Mouse (Mus musculus): ENCODE results near the gene Myo1d. TPM values are rescaled to one million over a fixed set of nuclear protein-coding genes. Genes with fewer than 3 reads are reported as not detected.

Gene Myo1d
- polyA plus RNA-seq, 1 experiment from 2014 or later = 30.5 TPM

DNA sequence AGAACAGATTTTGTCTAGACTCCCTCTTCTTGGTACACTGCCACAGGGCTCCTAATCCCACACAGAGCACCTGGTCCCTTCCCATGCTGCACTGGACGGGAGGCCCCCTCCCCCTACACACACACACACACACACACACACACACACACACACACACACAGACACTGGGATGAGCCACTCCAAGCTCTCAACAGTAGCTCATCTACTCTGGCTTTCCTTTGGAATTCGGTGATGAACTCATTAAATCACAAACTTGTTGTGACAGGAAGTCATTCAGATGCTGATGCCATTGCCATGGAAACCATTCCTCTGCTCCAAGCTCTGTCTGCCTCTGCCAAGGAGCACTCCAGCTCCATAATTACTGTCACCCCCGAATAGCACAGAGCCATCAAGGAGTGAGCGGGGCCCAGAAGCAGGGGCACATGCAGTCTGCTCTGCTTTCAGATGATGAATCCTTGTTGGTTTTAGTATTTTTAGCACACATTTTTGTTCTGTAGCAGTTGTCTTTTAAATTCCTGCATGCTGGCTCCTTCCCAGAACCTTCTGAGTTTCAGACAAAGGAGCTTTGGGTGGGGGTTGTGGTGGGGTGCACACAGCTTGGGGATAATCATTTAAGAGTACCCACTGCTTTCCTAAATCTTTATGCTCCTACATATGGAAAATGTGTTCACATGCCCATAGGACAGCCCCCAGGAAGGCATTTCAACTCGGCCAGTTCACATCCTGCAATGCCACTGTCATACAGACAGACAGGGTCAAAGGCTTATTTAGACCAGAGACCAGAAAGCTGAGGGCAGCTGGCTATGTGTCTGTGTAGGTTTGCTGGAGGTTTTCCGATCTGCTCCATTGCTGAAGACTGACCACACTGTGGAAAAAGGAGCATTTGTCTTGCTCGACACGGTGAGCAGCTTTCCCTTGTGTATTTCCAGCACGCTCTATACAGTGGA is 261.1 kb downstream of the Myo1d start:
- Histone ChIP-seq H3K27me3 (replicated peaks) (no peaks in the 10 kb centered on the region), H3K4me3 (replicated peaks) (no peak overlapping the region), H3K4me2 (no peak overlapping the region), H3K9me3 (no peaks in the 10 kb centered on the region), H3K9ac (no peak overlapping the region), H3K4me1 (no peaks in the 10 kb centered on the region; the same call in 1 of the 2 replicates), H3K36me3 (no peaks in the 10 kb centered on the region), H3K27ac (no peak overlapping the region)
- WGBS = 39% methylated on average over 9 of the region's 9 CpGs
- no peak for ATAC-seq (ENCODE audit: insufficient read depth, low FRiP score, low read depth)

DNA sequence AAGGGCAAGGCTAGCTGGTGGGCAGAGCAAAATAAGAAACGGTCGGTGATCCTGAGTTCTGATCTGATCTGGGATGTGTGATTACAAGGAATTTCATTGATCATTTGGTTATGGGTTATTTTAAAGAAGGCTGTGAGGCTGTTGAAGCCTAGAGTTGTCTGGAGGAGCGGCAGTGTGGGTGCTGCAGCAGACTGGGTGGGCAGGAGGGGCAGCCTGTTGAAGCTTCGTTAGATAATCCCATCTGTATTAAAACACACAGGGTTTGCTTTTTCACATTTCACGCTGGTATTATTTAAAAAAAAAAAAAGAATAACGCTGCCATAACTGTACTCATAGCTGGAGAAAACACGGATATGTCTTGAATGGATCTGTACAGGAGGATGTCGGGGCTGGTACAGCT is 263.9 kb downstream of the Myo1d start:
- 74% methylated on average over 8 of the region's 8 CpGs for WGBS
- no peak for ATAC-seq (ENCODE audit: insufficient read depth, low FRiP score, low read depth)
- H3K4me3 ChIP-seq (replicated peaks) = no peak overlapping the region
- no peak overlapping the region for H3K27ac ChIP-seq
- no peak overlapping the region for H3K4me2 ChIP-seq
- peaks cover 6% of the 10 kb centered on the region; the same call in 1 of the 2 replicates for H3K4me1 ChIP-seq
- H3K36me3 ChIP-seq = no peaks in the 10 kb centered on the region
- H3K27me3 ChIP-seq (replicated peaks) = no peaks in the 10 kb centered on the region
- no peaks in the 10 kb centered on the region for H3K9me3 ChIP-seq
- H3K9ac ChIP-seq = no peak overlapping the region

DNA sequence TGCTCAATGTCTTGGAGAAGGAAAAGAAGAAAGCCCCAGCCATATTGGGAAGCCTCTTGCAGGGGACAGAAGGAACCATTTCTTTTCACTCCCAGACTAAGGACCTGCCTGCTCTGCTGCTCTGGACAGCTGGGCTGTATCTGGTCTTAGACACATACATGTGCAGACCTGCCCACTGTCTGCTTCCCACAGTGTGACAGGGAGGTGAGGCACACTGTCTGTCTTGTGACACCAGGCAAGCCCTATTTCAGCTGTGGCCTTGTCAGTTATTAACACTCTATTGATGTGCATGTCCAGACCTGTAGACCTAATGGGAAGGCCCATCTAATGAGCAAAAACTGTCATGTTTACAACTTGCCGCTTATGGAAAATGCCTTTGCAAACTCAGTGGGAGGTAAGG is 264.5 kb downstream of the Myo1d start:
- no peaks in the 10 kb centered on the region for H3K27me3 ChIP-seq (replicated peaks)
- H3K9ac ChIP-seq = no peak overlapping the region
- no peak for ATAC-seq (ENCODE audit: insufficient read depth, low FRiP score, low read depth)
- no peak overlapping the region for H3K4me2 ChIP-seq
- peaks cover 6% of the 10 kb centered on the region; the same call in 1 of the 2 replicates for H3K4me1 ChIP-seq
- WGBS = 34% methylated on average over 1 of the region's 1 CpGs
- no peaks in the 10 kb centered on the region for H3K36me3 ChIP-seq
- H3K4me3 ChIP-seq (replicated peaks) = no peak overlapping the region
- no peaks in the 10 kb centered on the region for H3K9me3 ChIP-seq
- H3K27ac ChIP-seq = no peak overlapping the region

DNA sequence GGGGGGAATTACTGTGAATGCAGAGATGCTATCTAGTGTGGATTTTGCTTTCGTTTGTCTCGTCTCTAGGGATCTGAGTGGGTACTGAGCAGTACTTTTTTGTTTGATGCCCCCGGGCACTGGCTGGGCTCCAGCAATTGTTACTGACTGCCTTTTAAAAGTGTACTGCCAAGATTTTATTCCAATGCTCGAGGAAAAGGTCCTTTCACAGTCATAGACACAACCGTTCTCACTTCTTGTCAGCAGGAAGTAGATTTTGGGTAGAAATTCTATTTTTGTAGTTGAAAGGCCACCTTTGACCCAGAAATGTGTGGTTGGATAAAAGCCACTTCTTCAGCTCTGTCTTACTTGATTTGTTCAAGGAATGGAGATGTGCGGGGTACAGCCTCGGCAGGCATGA is 266.0 kb downstream of the Myo1d start:
- no peak overlapping the region for H3K4me2 ChIP-seq
- no peaks in the 10 kb centered on the region for H3K27me3 ChIP-seq (replicated peaks)
- no peak for ATAC-seq (ENCODE audit: insufficient read depth, low FRiP score, low read depth)
- peaks cover 9% of the 10 kb centered on the region for H3K4me1 ChIP-seq
- no peak overlapping the region for H3K27ac ChIP-seq
- H3K9me3 ChIP-seq = no peaks in the 10 kb centered on the region
- 57% methylated on average over 7 of the region's 7 CpGs for WGBS
- H3K4me3 ChIP-seq (replicated peaks) = no peak overlapping the region
- H3K36me3 ChIP-seq = no peaks in the 10 kb centered on the region
- H3K9ac ChIP-seq = no peak overlapping the region

DNA sequence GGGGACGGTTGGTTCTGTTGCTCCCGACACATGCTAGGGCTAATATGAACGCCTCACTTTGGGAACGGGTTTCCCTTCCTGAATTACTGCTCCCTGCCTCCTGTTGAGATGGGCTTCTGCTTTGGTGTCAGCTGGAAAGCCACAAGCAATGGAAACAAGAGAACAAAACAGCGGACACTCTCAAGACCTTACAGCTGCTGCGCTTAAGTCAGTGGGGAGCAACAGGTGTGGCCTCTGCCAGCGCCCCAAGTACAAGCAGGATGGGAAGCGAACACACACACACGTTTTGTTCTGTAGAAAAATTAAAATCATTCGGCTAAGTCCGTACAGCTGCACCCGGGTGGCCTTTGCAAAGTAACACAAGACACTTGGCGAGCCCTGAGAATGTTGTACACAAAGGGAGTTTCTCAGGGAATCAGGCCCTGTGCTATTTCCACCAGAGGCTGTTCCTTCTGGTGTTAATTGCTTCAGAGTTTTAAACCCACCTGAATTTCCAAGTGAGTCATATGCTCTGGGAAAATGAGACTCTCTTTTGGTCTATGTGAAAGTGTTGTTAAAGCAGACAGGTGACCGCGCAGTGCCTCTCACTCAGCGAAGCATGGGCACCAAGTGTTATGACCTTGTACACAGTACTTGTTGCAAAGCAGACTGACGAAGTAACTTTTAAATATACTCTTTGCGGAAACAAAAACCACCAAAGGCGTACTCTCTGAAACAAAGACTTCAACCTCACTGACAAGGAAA is 267.3 kb downstream of the Myo1d start:
- peaks cover 13% of the 10 kb centered on the region for H3K4me1 ChIP-seq
- no peak overlapping the region for H3K4me3 ChIP-seq (replicated peaks)
- no peak overlapping the region for H3K27ac ChIP-seq
- no peaks in the 10 kb centered on the region for H3K9me3 ChIP-seq
- H3K27me3 ChIP-seq (replicated peaks) = no peaks in the 10 kb centered on the region
- no peak overlapping the region for H3K9ac ChIP-seq
- H3K36me3 ChIP-seq = no peaks in the 10 kb centered on the region
- no peak overlapping the region for H3K4me2 ChIP-seq
- 65% methylated on average over 19 of the region's 19 CpGs for WGBS
- ATAC-seq (ENCODE audit: insufficient read depth, low FRiP score, low read depth) = no peak

DNA sequence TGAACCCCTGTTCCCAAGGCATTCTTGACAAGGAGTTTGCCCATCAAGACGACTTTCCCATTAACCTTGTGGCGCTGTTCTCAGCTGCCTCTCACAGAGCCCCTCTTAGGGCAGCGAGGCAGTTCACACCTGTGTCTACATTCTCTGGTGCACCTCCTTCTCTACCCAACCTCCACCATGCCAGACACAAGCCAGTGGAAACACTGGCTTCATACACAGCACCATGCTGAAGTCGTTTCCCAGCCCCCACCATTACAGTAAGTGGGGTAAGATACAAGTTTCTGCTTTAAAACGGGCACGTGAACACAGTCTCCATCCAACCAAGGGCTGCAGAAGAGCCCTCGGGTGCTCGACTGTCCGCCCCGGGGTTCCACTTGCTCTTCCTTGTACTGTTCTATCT is 269.7 kb downstream of the Myo1d start:
- Histone ChIP-seq H3K4me1 (peaks cover 13% of the 10 kb centered on the region; the same call in 1 of the 2 replicates), H3K4me2 (no peak overlapping the region), H3K4me3 (replicated peaks) (no peak overlapping the region), H3K9me3 (no peaks in the 10 kb centered on the region), H3K27me3 (replicated peaks) (no peaks in the 10 kb centered on the region), H3K9ac (no peak overlapping the region), H3K27ac (no peak overlapping the region), H3K36me3 (no peaks in the 10 kb centered on the region)
- WGBS = 84% methylated on average over 10 of the region's 10 CpGs
- ATAC-seq (ENCODE audit: insufficient read depth, low FRiP score, low read depth) = no peak

DNA sequence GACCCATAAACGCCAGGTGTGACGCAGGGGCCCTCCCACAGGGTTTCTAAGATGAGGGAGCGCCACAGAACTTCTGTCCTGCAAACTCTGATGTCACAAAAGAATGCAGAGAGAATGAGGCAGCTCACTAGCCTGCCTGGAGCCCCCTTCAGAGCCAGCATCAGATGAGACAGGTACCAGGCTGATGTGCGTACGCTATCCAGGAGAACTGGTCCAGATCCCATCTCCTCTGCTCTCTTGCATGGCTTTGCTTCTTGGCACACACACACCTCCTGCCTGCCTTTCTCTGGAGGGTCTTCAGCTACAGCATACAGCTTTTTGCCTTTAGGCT is 270.7 kb downstream of the Myo1d start:
- Histone ChIP-seq H3K4me2 (no peak overlapping the region), H3K9ac (no peak overlapping the region), H3K27ac (no peak overlapping the region), H3K4me3 (replicated peaks) (no peak overlapping the region), H3K9me3 (no peaks in the 10 kb centered on the region), H3K27me3 (replicated peaks) (no peaks in the 10 kb centered on the region), H3K4me1 (peaks cover 16% of the 10 kb centered on the region), H3K36me3 (no peaks in the 10 kb centered on the region)
- ATAC-seq (ENCODE audit: insufficient read depth, low FRiP score, low read depth) = no peak
- 67% methylated on average over 5 of the region's 5 CpGs for WGBS

DNA sequence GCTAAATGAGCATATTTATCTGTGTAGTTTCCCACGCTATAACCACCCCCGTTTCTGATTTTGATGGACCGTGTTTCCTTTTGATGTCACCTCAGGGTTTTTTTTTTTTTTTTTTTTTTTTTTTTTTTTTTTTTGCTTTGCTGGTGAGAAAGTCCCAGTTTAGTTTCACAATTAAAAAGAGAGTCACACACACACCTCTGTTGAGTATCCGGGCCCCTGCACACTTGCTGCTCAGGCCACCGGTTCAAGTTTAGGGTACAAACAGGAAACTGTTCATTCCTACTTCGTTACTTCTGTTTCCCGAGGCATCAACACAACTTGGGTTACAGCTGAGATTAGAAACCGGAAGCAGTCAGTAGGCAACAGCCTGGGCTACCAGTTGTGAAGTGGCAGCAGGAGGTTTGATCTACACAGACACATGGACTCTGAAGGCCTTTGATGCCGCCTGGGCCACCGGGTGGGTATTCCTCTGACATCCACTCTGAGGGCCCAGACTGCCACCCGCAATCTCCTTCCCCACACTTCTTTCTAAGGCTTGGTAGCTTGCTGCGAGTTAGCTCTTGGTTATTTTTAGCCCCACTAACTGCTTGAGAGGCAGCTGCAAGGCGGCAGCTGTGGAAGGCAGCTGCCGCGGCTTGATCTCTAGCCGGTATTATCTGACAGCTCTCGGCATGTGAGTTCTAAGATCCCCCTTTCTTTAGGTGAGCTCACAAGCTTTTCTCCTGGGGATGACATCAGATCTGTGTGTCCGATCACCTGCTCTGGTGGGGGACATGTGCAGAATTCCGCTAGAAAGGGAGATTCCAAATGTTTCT is 271.3 kb downstream of the Myo1d start:
- no peaks in the 10 kb centered on the region for H3K36me3 ChIP-seq
- H3K9ac ChIP-seq = no peak overlapping the region
- H3K9me3 ChIP-seq = no peaks in the 10 kb centered on the region
- H3K4me3 ChIP-seq (replicated peaks) = no peak overlapping the region
- 44% methylated on average over 19 of the region's 19 CpGs for WGBS
- no peaks in the 10 kb centered on the region for H3K27me3 ChIP-seq (replicated peaks)
- no peak overlapping the region; the same call in 1 of the 2 replicates for H3K27ac ChIP-seq
- no peak for ATAC-seq (ENCODE audit: insufficient read depth, low FRiP score, low read depth)
- no peak overlapping the region for H3K4me2 ChIP-seq
- peaks cover 21% of the 10 kb centered on the region for H3K4me1 ChIP-seq

DNA sequence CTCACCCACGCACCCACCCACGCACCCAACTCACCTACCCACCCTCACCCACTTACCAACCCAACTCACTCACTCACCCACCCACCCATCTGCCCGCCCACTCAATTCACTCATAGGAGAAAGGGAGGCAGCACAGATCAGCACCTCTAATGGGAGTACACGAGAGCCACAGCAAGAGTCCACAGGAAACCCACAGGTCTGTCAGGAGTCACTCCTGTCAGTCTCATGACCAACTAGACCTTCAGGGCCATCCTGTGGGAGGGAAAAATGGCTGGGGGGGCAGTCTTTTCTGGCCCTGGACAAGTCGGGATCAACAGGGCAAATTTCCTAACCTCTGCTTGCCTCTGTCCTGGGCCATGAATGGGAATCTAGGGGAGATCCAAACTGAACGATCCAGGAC is 272.0 kb downstream of the Myo1d start:
- H3K9ac ChIP-seq = no peak overlapping the region
- 86% methylated on average over 6 of the region's 6 CpGs for WGBS
- ATAC-seq (ENCODE audit: insufficient read depth, low FRiP score, low read depth) = no peak
- H3K9me3 ChIP-seq = no peaks in the 10 kb centered on the region
- H3K27ac ChIP-seq = no peak overlapping the region
- no peaks in the 10 kb centered on the region for H3K36me3 ChIP-seq
- H3K4me3 ChIP-seq (replicated peaks) = no peak overlapping the region
- no peak overlapping the region for H3K4me2 ChIP-seq
- H3K27me3 ChIP-seq (replicated peaks) = no peaks in the 10 kb centered on the region
- peaks cover 21% of the 10 kb centered on the region for H3K4me1 ChIP-seq

DNA sequence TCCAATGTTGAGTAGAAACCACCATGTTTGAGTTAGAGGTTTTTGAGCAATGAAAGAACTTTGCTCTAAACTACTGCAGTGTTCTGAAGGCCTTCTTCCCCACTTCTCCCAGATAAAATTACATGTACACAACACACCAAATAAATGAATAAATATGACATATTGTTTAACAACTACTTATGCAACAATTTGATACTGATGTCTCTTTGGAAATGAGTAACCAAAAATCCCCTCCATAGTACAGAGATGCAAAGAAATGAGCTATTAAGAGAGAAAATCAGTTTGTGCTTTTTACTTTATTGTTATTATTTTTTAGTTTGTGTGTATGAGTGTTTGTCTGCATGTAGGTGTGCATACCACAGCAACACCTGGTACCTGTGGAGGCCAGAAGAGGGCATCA is 273.3 kb downstream of the Myo1d start:
- no peak overlapping the region for H3K27ac ChIP-seq
- H3K9ac ChIP-seq = no peak overlapping the region
- H3K4me1 ChIP-seq = peaks cover 15% of the 10 kb centered on the region
- H3K27me3 ChIP-seq (replicated peaks) = no peaks in the 10 kb centered on the region
- ATAC-seq (ENCODE audit: insufficient read depth, low FRiP score, low read depth) = no peak
- H3K9me3 ChIP-seq = no peaks in the 10 kb centered on the region
- H3K4me2 ChIP-seq = no peak overlapping the region
- H3K4me3 ChIP-seq (replicated peaks) = no peak overlapping the region
- no peaks in the 10 kb centered on the region for H3K36me3 ChIP-seq

DNA sequence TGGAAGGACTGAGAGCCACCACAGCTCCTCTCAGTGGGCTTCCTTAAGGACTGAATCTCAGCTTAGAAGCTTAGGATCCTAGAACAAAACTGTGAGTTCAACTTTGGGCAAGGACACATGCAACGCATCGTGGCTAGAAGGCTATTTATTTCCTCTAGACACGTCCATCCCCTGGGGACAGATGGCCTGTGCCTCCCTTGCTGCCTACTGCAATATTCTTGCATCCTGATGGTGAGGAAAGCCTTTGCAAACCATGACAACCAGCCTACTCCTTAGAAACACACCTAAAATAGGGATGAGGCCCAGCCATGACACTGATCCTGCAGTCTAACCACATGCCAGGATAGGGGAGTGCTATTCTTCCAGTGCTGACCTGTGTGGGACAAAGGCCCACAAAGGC is 274.2 kb downstream of the Myo1d start:
- 85% methylated on average over 3 of the region's 3 CpGs for WGBS
- H3K9ac ChIP-seq = no peak overlapping the region
- H3K4me2 ChIP-seq = no peak overlapping the region
- H3K36me3 ChIP-seq = no peaks in the 10 kb centered on the region
- no peaks in the 10 kb centered on the region for H3K9me3 ChIP-seq
- no peaks in the 10 kb centered on the region for H3K27me3 ChIP-seq (replicated peaks)
- peaks cover 15% of the 10 kb centered on the region for H3K4me1 ChIP-seq
- ATAC-seq (ENCODE audit: insufficient read depth, low FRiP score, low read depth) = no peak
- no peak overlapping the region for H3K27ac ChIP-seq
- no peak overlapping the region for H3K4me3 ChIP-seq (replicated peaks)
